Mouse (Mus musculus): Measurements from ENCODE around the gene Mgat4e. TPM values are rescaled to one million over a fixed set of nuclear protein-coding genes. Genes with fewer than 3 reads are reported as not detected.
A peak's percentile ranks its signal among the peaks of the same experiment; 100 is the strongest.

Gene Mgat4e
- polyA plus RNA-seq, 1 experiment = not detected

GRCm38 (mm10) chr1:134570631-134571030 lies 21.1 kb upstream of the Mgat4e start:
- TF ChIP-seq CTCF (IDR thresholded peaks at IDR 0.05; ENCODE audit: extremely low read depth, insufficient read depth, low read length) = no peak
- TF ChIP-seq POLR2A (IDR thresholded peaks at IDR 0.05; ENCODE audit: extremely low read depth, insufficient read depth, low read length) = no peak
- no peak overlapping the region for H3K27ac ChIP-seq (ENCODE audit: insufficient read depth, low read length)
- peaks cover 2% of the 10 kb centered on the region for H3K4me1 ChIP-seq (ENCODE audit: control insufficient read depth, insufficient read depth, low read length)
- no peak overlapping the region for H3K4me3 ChIP-seq (ENCODE audit: insufficient read depth, low read length)

- TF ChIP-seq POLR2A (IDR thresholded peaks at IDR 0.05; ENCODE audit: extremely low read depth, insufficient read depth, low read length) (no peak), CTCF (IDR thresholded peaks at IDR 0.05; ENCODE audit: extremely low read depth, insufficient read depth, low read length) (no peak)
- no peak overlapping the region for H3K4me3 ChIP-seq (ENCODE audit: insufficient read depth, low read length)
- peaks cover 2% of the 10 kb centered on the region for H3K4me1 ChIP-seq (ENCODE audit: control insufficient read depth, insufficient read depth, low read length)
- no peak overlapping the region for H3K27ac ChIP-seq (ENCODE audit: insufficient read depth, low read length)
These were observed 20.7 kb upstream of the Mgat4e start for GRCm38 (mm10) chr1:134570171-134570570.

- no peak overlapping the region for H3K4me3 ChIP-seq (ENCODE audit: insufficient read depth, low read length)
- H3K4me1 ChIP-seq (ENCODE audit: control insufficient read depth, insufficient read depth, low read length) = peaks cover 4% of the 10 kb centered on the region
- no peak for TF ChIP-seq CTCF (IDR thresholded peaks at IDR 0.05; ENCODE audit: extremely low read depth, insufficient read depth, low read length)
- no peak for TF ChIP-seq POLR2A (IDR thresholded peaks at IDR 0.05; ENCODE audit: extremely low read depth, insufficient read depth, low read length)
- H3K27ac ChIP-seq (ENCODE audit: insufficient read depth, low read length) = no peak overlapping the region
These were observed 18.0 kb upstream of the Mgat4e start for GRCm38 (mm10) chr1:134567511-134567910.

GRCm38 (mm10) chr1:134563726-134564125 lies 14.2 kb upstream of the Mgat4e start:
- H3K4me3 ChIP-seq (ENCODE audit: insufficient read depth, low read length) = no peak overlapping the region
- no peak overlapping the region for H3K27ac ChIP-seq (ENCODE audit: insufficient read depth, low read length)
- peaks cover 2% of the 10 kb centered on the region for H3K4me1 ChIP-seq (ENCODE audit: control insufficient read depth, insufficient read depth, low read length)
- no peak for TF ChIP-seq CTCF (IDR thresholded peaks at IDR 0.05; ENCODE audit: extremely low read depth, insufficient read depth, low read length)
- no peak for TF ChIP-seq POLR2A (IDR thresholded peaks at IDR 0.05; ENCODE audit: extremely low read depth, insufficient read depth, low read length)

GRCm38 (mm10) chr1:134562457-134562856 lies 13.0 kb upstream of the Mgat4e start:
- Histone ChIP-seq H3K27ac (ENCODE audit: insufficient read depth, low read length) (no peak overlapping the region), H3K4me3 (ENCODE audit: insufficient read depth, low read length) (no peak overlapping the region; the same call in 1 of the 2 replicates), H3K4me1 (ENCODE audit: control insufficient read depth, insufficient read depth, low read length) (peaks cover 2% of the 10 kb centered on the region)
- TF ChIP-seq CTCF (IDR thresholded peaks at IDR 0.05; ENCODE audit: extremely low read depth, insufficient read depth, low read length) = no peak
- no peak for TF ChIP-seq POLR2A (IDR thresholded peaks at IDR 0.05; ENCODE audit: extremely low read depth, insufficient read depth, low read length)

GRCm38 (mm10) chr1:134561770-134562143 lies 12.3 kb upstream of the Mgat4e start:
- H3K4me1 ChIP-seq (ENCODE audit: control insufficient read depth, insufficient read depth, low read length) = peaks cover 2% of the 10 kb centered on the region
- no peak overlapping the region for H3K27ac ChIP-seq (ENCODE audit: insufficient read depth, low read length)
- peak overlapping the region; percentile 61 for H3K4me3 ChIP-seq (ENCODE audit: insufficient read depth, low read length)
- TF ChIP-seq POLR2A (IDR thresholded peaks at IDR 0.05; ENCODE audit: extremely low read depth, insufficient read depth, low read length) (no peak), CTCF (IDR thresholded peaks at IDR 0.05; ENCODE audit: extremely low read depth, insufficient read depth, low read length) (no peak)

- Histone ChIP-seq H3K4me1 (ENCODE audit: control insufficient read depth, insufficient read depth, low read length) (peaks cover 2% of the 10 kb centered on the region), H3K27ac (ENCODE audit: insufficient read depth, low read length) (peak overlapping the region; percentile 93), H3K4me3 (ENCODE audit: insufficient read depth, low read length) (peak overlapping the region; percentile 61)
- TF ChIP-seq POLR2A (IDR thresholded peaks at IDR 0.05; ENCODE audit: extremely low read depth, insufficient read depth, low read length) (no peak), CTCF (IDR thresholded peaks at IDR 0.05; ENCODE audit: extremely low read depth, insufficient read depth, low read length) (no peak)
These were observed 11.6 kb upstream of the Mgat4e start for GRCm38 (mm10) chr1:134560801-134561769.

GRCm38 (mm10) chr1:134560396-134560795 lies 10.9 kb upstream of the Mgat4e start:
- H3K4me1 ChIP-seq (ENCODE audit: control insufficient read depth, insufficient read depth, low read length) = peaks cover 2% of the 10 kb centered on the region
- H3K27ac ChIP-seq (ENCODE audit: insufficient read depth, low read length) = peak overlapping the region; percentile 93
- peak overlapping the region; percentile 61 for H3K4me3 ChIP-seq (ENCODE audit: insufficient read depth, low read length)
- TF ChIP-seq POLR2A (IDR thresholded peaks at IDR 0.05; ENCODE audit: extremely low read depth, insufficient read depth, low read length) (no peak), CTCF (IDR thresholded peaks at IDR 0.05; ENCODE audit: extremely low read depth, insufficient read depth, low read length) (no peak)

- TF ChIP-seq CTCF (IDR thresholded peaks at IDR 0.05; ENCODE audit: extremely low read depth, insufficient read depth, low read length) (no peak), POLR2A (IDR thresholded peaks at IDR 0.05; ENCODE audit: extremely low read depth, insufficient read depth, low read length) (peak; percentile 99)
- Histone ChIP-seq H3K4me1 (ENCODE audit: control insufficient read depth, insufficient read depth, low read length) (peaks cover 2% of the 10 kb centered on the region), H3K27ac (ENCODE audit: insufficient read depth, low read length) (peak within 1 kb of the TSS; percentile 93), H3K4me3 (ENCODE audit: insufficient read depth, low read length) (peak within 1 kb of the TSS; percentile 61)
These were observed 10.5 kb upstream of the Mgat4e start, which contains the start of gene Kdm5b for GRCm38 (mm10) chr1:134559976-134560375. TSS of gene Kdm5b (plus strand) at chr1:134560171.

GRCm38 (mm10) chr1:134559226-134559625 lies 9.7 kb upstream of the Mgat4e start:
- no peak for TF ChIP-seq POLR2A (IDR thresholded peaks at IDR 0.05; ENCODE audit: extremely low read depth, insufficient read depth, low read length)
- no peak for TF ChIP-seq CTCF (IDR thresholded peaks at IDR 0.05; ENCODE audit: extremely low read depth, insufficient read depth, low read length)
- Histone ChIP-seq H3K27ac (ENCODE audit: insufficient read depth, low read length) (no peak overlapping the region), H3K4me1 (ENCODE audit: control insufficient read depth, insufficient read depth, low read length) (peaks cover 2% of the 10 kb centered on the region), H3K4me3 (ENCODE audit: insufficient read depth, low read length) (peak overlapping the region; percentile 61; the same call in 1 of the 2 replicates)

Measured in cortical plate, adult 2 months (tissue).